Mouse (Mus musculus): ENCODE measurements around the gene Gpr162. TPM values are rescaled to one million over a fixed set of nuclear protein-coding genes. Genes with fewer than 3 reads are reported as not detected.

The Gpr162 gene
- polyA plus RNA-seq (2012; rRNA removed), result 4.0 and 5.6 TPM in 2 replicates

DNA sequence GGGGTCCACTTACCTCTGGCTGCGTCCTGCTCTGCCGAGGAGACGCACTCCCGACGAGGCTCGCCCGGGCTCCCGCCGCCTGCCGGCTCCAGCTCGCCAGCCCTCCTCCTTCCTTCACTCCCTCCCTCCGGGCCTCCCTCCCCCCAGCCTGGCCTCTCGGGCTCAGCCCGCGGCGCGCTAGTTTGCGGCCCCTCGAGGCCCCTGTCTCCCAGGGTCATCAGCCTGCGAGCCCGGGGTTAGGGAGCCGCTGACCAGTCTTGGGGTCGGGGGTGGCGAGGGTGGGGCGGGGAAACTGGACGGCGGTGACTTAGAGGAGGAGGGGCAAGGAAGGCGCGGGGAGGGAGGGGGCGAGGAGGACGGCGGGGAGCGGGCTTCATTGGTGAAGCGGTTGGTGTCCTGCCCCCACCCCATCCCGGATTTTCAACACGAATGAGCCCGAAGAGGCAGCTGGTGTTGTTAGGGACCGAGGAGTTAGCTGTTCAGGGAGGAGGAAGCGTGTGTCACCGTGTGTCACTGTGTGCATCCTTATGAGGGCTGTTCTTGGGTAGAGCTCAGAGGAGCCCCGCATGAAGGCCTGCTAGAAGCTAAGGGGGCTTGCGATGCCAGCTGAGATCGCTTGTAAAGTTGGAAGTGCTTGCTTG lies at the start of gene Gpr162:
Gpr162 (minus strand) TSS at position 326 of the 641 bp plus-strand sequence.
- Histone ChIP-seq H3K4me1 (ENCODE audit: control insufficient read depth, insufficient read depth, low read length) (no peaks in the 10 kb centered on the region), H3K4me3 (ENCODE audit: insufficient read depth, low read depth, low read length) (peak within 1 kb of the TSS; percentile 55), H3K36me3 (ENCODE audit: control insufficient read depth, insufficient read depth, low read length) (no peaks in the 10 kb centered on the region), H3K27ac (ENCODE audit: insufficient read depth, low read depth, low read length) (no peak within 1 kb of the TSS), H3K27me3 (replicated peaks; ENCODE audit: control insufficient read depth, insufficient read depth, low read length) (no peaks in the 10 kb centered on the region)
- peak; percentile 48 for DNase-seq
- WGBS, result 3% methylated on average over 43 of the region's 43 CpGs
- TF ChIP-seq POLR2A (IDR thresholded peaks at IDR 0.05; ENCODE audit: low read depth, low read length), result no peak
- TF ChIP-seq CTCF (conservative IDR thresholded peaks at IDR 0.05; ENCODE audit: insufficient read depth, insufficient read length, low read depth, low read length), result no peak

- Histone ChIP-seq H3K36me3 (ENCODE audit: control insufficient read depth, insufficient read depth, low read length) (peaks cover 3% of the 10 kb centered on the region; the same call in 1 of the 2 replicates), H3K4me3 (ENCODE audit: insufficient read depth, low read depth, low read length) (no peak overlapping the region), H3K27me3 (replicated peaks; ENCODE audit: control insufficient read depth, insufficient read depth, low read length) (no peaks in the 10 kb centered on the region), H3K27ac (ENCODE audit: insufficient read depth, low read depth, low read length) (no peak overlapping the region), H3K4me1 (ENCODE audit: control insufficient read depth, insufficient read depth, low read length) (peaks cover 15% of the 10 kb centered on the region)
- DNase-seq, result peak; percentile 31
- no peak for TF ChIP-seq CTCF (conservative IDR thresholded peaks at IDR 0.05; ENCODE audit: insufficient read depth, insufficient read length, low read depth, low read length)
- no peak for TF ChIP-seq POLR2A (IDR thresholded peaks at IDR 0.05; ENCODE audit: low read depth, low read length)
- 33% methylated on average over 6 of the region's 6 CpGs for WGBS
These were observed 49.4 kb upstream of the Gpr162 start for GRCm38 (mm10) chr6:124913214-124913613.

DNA sequence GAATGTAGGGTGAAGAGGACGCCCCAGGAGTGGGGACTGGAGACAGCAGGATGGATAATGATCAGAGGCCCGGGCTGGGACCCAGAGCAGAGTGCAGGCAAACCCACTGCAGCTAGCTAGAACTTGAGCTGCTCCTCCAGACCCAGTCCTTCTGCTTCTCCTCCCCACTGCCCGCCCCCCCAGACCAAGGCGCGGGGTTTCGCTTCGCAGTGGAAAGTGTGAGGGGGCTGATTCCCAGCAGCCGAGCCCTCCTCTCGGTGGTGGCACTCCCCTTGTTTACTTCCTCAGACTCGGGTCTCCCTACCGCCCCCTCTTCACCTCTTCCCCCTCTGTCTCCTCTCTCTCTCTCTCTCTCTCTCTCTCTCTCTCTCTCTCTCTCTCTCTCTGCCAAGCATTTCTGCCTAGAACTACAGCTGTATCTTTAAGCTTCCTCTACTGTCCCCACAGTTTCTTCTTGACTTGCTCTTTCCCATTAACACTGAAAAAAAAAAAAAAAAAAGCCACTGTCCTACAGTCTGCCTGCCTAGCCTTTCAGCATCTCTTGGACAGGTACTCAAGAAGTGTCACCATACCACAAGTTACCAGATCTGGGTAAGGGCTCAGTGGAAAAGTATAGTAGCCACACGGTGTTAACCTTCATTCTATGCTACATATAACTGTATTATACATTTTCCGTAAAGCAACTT lies 47.9 kb upstream of the Gpr162 start, which contains the start of gene Lag3:
Lag3 (minus strand) TSS at position 173 of the 686 bp plus-strand sequence.
- H3K36me3 ChIP-seq (ENCODE audit: control insufficient read depth, insufficient read depth, low read length), result peaks cover 3% of the 10 kb centered on the region; the same call in 1 of the 2 replicates

GRCm38 (mm10) chr6:124910032-124910431 lies 46.2 kb upstream of the Gpr162 start:
- Histone ChIP-seq H3K4me1 (ENCODE audit: control insufficient read depth, insufficient read depth, low read length) (peaks cover 15% of the 10 kb centered on the region), H3K4me3 (ENCODE audit: insufficient read depth, low read depth, low read length) (no peak overlapping the region), H3K27ac (ENCODE audit: insufficient read depth, low read depth, low read length) (no peak overlapping the region), H3K27me3 (replicated peaks; ENCODE audit: control insufficient read depth, insufficient read depth, low read length) (no peaks in the 10 kb centered on the region), H3K36me3 (ENCODE audit: control insufficient read depth, insufficient read depth, low read length) (peaks cover 3% of the 10 kb centered on the region; the same call in 1 of the 2 replicates)
- WGBS, result 31% methylated on average over 32 of the region's 32 CpGs
- DNase-seq, result no peak
- TF ChIP-seq CTCF (conservative IDR thresholded peaks at IDR 0.05; ENCODE audit: insufficient read depth, insufficient read length, low read depth, low read length) (no peak), POLR2A (IDR thresholded peaks at IDR 0.05; ENCODE audit: low read depth, low read length) (no peak)

More for the DNA sequence above, 47.9 kb upstream of the Gpr162 start, which contains the start of gene Lag3:
- TF ChIP-seq CTCF (conservative IDR thresholded peaks at IDR 0.05; ENCODE audit: insufficient read depth, insufficient read length, low read depth, low read length) (no peak), POLR2A (IDR thresholded peaks at IDR 0.05; ENCODE audit: low read depth, low read length) (no peak)
- 31% methylated on average over 13 of the region's 13 CpGs for WGBS
- Histone ChIP-seq H3K27ac (ENCODE audit: insufficient read depth, low read depth, low read length) (no peak within 1 kb of the TSS), H3K4me3 (ENCODE audit: insufficient read depth, low read depth, low read length) (no peak within 1 kb of the TSS), H3K4me1 (ENCODE audit: control insufficient read depth, insufficient read depth, low read length) (peaks cover 15% of the 10 kb centered on the region), H3K27me3 (replicated peaks; ENCODE audit: control insufficient read depth, insufficient read depth, low read length) (no peaks in the 10 kb centered on the region)
- no peak for DNase-seq

DNA sequence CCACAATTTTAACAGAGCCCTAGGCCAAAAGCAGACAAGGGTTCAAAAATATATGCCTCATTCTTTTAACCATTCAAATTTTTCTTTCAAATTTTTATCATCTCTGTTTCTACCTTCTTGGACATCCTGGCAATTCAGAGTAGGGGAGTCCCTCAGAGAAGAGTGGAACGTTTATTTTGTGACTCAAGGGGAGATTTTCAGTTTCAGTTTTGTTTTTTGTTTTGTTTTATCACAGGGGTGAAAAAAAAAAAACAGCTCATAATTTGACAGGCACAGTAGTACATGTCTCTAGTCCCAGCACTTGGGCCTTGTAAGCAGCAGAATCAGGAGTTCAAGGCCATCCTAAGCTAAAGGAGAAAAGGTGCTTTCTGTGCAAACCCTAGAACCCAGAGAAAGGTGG lies 44.0 kb upstream of the Gpr162 start:
- no peaks in the 10 kb centered on the region for H3K36me3 ChIP-seq (ENCODE audit: control insufficient read depth, insufficient read depth, low read length)
- no peak overlapping the region for H3K27ac ChIP-seq (ENCODE audit: insufficient read depth, low read depth, low read length)
- H3K4me1 ChIP-seq (ENCODE audit: control insufficient read depth, insufficient read depth, low read length), result peaks cover 7% of the 10 kb centered on the region; the same call in 1 of the 2 replicates
- H3K4me3 ChIP-seq (ENCODE audit: insufficient read depth, low read depth, low read length), result no peak overlapping the region
- 66% methylated on average over 1 of the region's 1 CpGs for WGBS
- no peak for DNase-seq
- TF ChIP-seq CTCF (conservative IDR thresholded peaks at IDR 0.05; ENCODE audit: insufficient read depth, insufficient read length, low read depth, low read length) (no peak), POLR2A (IDR thresholded peaks at IDR 0.05; ENCODE audit: low read depth, low read length) (no peak)
- no peaks in the 10 kb centered on the region for H3K27me3 ChIP-seq (replicated peaks; ENCODE audit: control insufficient read depth, insufficient read depth, low read length)

DNA sequence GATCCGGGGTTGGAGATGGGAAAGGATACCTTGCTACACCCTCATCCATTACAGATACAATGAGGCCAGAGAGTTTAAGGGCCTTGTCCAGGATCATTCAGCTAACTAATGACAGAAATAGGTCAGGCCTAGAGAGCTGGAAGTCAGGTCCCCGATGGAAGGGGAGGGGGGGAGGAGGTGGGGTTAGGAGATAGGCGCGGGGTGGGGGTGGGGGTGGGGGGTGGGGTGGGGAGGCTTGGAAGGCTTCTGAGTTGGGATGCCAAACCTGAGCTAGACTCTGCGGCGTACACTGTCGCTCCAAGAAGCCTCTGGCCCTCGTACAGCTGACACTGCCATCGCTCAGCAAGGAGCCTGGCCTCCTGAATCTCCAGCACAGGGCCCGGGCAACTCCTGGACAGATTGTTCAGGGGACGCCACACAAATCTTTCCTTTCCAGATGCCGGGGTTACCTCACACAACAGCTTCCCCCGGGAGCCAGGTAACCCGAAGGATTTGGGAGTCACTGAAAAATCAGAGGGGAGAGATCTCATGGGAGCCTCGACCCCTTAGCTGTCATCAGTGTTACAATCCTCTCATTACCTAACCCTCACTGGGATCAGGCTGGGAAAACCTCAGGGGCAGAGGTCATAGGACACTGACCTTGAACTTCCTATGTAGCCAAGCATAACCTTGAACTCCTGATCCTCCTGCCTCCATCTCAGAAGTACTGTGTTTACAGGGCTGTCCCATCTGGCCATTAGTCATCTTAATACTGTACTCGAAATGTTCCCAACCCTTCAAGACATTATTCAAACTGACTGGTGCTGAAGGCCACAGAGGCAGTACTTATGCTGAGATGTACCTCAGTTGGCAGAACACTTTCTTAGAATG lies 41.4 kb upstream of the Gpr162 start:
- no peak for DNase-seq
- H3K4me3 ChIP-seq (ENCODE audit: insufficient read depth, low read depth, low read length), result no peak overlapping the region; the same call in 1 of the 2 replicates

More for the DNA sequence above, 41.4 kb upstream of the Gpr162 start:
- TF ChIP-seq CTCF (conservative IDR thresholded peaks at IDR 0.05; ENCODE audit: insufficient read depth, insufficient read length, low read depth, low read length) (no peak), POLR2A (IDR thresholded peaks at IDR 0.05; ENCODE audit: low read depth, low read length) (no peak)
- Histone ChIP-seq H3K4me1 (ENCODE audit: control insufficient read depth, insufficient read depth, low read length) (peaks cover 7% of the 10 kb centered on the region; the same call in 1 of the 2 replicates), H3K36me3 (ENCODE audit: control insufficient read depth, insufficient read depth, low read length) (no peaks in the 10 kb centered on the region), H3K27me3 (replicated peaks; ENCODE audit: control insufficient read depth, insufficient read depth, low read length) (no peaks in the 10 kb centered on the region), H3K27ac (ENCODE audit: insufficient read depth, low read depth, low read length) (peak overlapping the region; percentile 95)
- 53% methylated on average over 16 of the region's 16 CpGs for WGBS

All from kidney, adult 2 months (tissue).